Mouse (Mus musculus) adrenal gland, adult 18-20 months (tissue): ENCODE data around the gene 1300017J02Rik. TPM values are rescaled to one million over a fixed set of nuclear protein-coding genes. Genes with fewer than 3 reads are reported as not detected.
"Not testable (repeated sequence)": the region's sequence is repeated elsewhere in the genome, so short reads cannot be mapped to it uniquely, and the experiment has no call there.

Experiments used
- DNase-seq, 2 experiments: peaks; one replicate each; pipeline ENCODE4 v3.0.0; 2021 to 2022; ENCODE audit warnings: low spot score in 2 of 2
- long read RNA-seq, 2 experiments: library from polyadenylated mRNA; stranded (forward); transcript quantifications; one replicate each; pipeline ENCODE4 v2.0.0; 2021
- total RNA-seq, 2 experiments: library from RNA; stranded (reverse); gene quantifications; 1 replicate in 1 of 2; 2 replicates in 1 of 2; pipeline ENCODE4 v1.2.3; 2021

Gene 1300017J02Rik
- total RNA-seq = not detected
- long read RNA-seq, experiment 1 = 0 reads
- long read RNA-seq, experiment 2 = 0 reads

DNA sequence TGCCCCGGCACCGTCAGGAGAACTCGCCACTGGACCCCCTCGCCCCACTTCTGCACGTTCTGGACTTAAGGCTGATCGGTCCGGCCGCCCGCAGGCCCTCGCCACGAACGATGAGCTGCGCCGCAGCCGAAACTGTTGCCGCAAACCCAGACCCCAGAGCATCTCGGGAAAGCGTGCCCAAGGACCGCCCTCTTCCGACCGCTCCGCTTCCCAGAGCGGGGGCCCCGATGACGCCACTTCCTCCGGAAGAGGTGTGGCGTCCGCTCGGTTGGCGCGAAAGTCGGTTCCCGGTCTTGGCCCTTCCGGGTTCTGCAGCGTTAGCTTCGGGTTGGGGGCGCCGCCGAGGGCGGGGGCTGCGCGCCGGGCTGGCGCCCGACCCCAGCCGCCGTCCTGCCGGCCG, at the start of gene 1300017J02Rik, which contains the start of gene Topbp1:
Gene 1300017J02Rik, minus strand, starts transcription at position 156 of the 400 bp plus-strand sequence.
Gene Topbp1, plus strand, starts transcription at position 289 of the 400 bp plus-strand sequence.
- DNase-seq = peak; percentile 91 to 92

DNA sequence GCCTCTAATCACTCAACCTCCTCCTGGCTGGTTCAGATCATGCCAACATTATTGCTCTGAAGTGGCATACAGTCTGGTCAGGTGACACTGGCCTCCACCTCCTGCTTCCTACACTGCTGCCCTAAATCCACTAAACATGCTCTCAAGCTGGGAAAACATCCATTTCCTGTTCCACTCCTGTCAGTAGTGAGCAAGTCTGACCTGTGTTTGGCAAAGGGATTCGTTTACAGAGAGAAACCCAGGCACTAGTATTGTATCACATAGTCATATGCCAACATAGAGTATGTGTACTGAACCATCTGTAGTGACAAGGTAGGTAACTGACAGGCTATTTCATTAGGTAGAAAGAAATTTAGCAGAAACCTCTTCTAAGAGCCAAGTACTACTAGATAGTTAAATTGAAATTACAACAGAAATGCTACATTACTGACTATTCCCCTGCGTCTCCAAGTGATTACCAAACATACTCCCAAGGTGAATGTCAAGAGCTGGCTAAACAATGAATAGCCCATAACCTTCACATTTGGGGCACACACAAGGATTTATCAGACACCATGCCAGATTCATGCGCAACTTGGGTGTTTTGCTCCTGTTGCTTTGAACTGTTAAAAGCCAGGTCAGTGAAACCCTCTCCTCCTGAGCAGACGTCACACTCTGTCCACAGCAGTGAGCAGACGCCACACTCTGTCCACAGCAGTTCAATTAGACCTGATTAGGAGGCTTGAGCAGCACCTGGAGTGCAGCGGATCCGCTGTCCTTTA, 48.8 kb upstream of the 1300017J02Rik start:
- not testable (repeated sequence) for DNase-seq

- no peak for DNase-seq
These were observed 43.9 kb upstream of the 1300017J02Rik start for GRCm38 (mm10) chr9:103348791-103349190.

DNA sequence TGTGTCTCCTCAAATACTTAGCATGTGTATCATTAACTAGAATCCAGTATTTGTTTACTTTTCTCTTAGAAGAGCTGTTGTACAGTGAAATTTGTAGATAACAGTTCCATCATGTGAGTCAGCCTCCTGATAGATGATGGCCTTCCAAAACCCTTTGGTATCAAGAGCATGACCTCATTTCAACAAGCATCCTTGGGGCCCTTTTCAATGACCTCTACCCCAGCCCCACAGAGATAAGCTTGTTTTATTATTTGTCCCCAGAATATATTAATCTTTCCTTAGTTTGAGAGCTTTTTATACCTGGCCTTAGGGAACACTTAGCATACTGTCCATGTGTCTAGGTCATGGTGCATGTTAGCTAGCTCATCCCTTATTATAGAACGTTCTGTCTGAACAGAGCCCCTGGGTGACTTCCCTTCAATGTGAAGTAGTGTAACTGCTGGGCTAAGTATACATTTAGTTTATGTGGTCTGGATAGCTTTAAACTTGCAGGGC, 43.2 kb upstream of the 1300017J02Rik start:
- DNase-seq = no peak

DNA sequence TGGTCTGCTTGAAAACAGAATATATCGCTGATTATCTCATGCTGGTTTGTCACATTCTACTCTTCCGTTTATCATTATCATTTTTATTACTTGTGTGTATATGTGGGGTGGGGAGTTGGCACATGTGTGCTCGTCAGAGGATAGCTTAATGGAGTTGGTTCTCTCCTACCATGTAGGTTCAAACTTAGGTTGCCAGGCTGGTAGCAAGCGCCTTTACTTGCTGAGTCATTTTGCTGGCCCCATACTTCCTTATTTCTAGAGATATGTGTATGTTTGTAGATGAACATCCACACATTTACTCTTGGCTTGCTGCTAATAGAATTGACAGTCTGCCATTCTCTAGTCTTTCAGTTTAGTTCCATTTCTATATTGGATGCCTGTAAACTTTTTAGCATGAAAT, 42.2 kb upstream of the 1300017J02Rik start:
- DNase-seq = no peak

GRCm38 (mm10) chr9:103336912-103337311, 32.0 kb upstream of the 1300017J02Rik start:
- DNase-seq = no peak

- DNase-seq = no peak
These were observed 27.8 kb upstream of the 1300017J02Rik start for GRCm38 (mm10) chr9:103332663-103333062.

GRCm38 (mm10) chr9:103326449-103326848, 21.6 kb upstream of the 1300017J02Rik start:
- no peak for DNase-seq

- no peak for DNase-seq
These were observed 19.8 kb upstream of the 1300017J02Rik start for GRCm38 (mm10) chr9:103324678-103325077.

DNA sequence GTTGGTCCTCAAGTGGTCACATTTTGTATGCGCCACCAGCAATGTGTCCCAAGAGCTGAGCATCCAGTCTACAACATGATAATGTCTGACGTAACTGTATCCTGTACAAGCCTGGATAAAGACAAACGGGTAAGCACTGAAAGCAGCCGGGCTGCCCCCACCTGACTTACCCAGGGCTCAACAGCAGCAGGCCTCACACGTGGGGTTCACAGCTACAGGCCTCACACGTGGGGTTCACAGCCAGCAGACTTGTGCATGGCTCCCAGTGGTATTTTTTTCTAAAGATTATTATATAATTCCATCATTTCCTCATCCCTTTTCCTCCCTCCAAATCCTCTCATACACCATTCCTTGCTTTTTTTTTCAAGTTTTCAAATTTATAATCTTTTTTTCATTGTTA, 5.0 kb upstream of the 1300017J02Rik start:
- DNase-seq = no peak

DNA sequence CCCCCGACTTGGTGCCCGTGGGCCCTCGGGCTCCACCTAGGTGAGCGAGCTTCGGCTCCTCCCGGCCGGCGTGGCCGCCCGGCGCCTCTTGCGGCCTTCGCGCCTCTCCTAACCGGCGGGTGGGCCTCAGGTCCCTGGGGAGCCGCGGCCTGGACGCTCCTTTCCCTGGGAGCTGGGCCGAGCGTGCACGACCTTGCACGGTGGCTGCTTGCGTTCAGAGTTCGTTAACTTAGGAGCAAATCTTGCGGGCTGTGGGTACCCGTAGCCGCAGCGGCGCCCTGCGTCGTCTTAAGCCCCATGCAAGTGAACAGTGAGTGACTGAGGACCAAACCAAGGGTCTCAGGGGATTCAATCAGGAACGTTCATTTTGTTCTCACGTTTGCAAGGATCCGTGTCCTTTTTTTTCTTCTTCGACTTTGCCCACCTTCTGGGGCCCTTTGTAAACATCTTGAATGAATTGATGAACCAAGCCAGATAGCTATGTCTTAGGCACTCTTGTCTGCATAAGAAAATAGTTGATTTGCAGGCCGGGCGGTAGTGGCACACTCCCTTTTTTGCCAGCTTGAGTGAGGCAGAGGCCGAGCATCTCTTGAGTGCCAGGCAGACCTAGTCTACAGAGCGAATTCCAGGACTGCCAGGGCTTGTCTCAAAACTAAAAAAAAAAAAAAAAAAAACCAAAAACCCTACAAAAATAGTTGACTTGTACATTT, 605 bp upstream of the 1300017J02Rik start:
- no peak for DNase-seq

GRCm38 (mm10) chr9:103302666-103303065, 2.2 kb downstream of the 1300017J02Rik start:
- DNase-seq = peak; percentile 36 to 49

GRCm38 (mm10) chr9:103302239-103302638, 2.6 kb downstream of the 1300017J02Rik start:
- no peak for DNase-seq

GRCm38 (mm10) chr9:103301086-103301485, 3.8 kb downstream of the 1300017J02Rik start:
- no peak for DNase-seq

GRCm38 (mm10) chr9:103294507-103294906, 10.4 kb downstream of the 1300017J02Rik start:
- DNase-seq = no peak

DNA sequence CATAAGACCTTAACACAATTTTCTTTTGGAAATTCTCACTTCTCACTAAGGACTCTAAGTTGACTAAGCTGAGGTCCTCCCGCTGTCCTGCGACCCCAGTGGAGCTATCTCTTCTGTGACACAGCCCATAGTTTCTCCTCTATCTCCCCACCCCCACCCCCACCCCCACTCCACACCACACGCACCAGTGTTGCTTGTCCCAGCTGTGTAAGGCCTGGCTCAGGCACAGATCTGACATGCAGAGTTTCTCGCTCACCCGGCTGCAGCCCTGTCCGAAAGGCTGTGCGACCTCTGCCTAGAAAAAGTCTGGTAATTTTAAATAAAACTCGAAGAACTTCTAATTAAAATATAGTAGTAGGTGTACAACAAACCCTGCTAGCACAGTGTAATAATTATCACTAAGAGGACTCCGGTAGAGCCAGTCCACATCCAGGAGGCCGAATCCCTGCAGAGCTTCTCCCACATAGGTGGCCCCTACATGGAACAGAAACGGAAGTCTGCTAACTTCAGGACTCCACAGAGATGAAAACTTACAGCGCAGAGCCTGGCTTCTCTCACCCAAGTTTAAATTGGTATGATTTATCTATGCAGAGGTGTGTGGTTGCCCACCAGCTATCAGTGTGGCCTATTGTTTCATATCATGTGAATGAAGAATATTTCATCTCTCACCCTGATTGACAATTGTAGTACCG, 16.2 kb downstream of the 1300017J02Rik start:
- no peak for DNase-seq

GRCm38 (mm10) chr9:103287840-103288488, 16.9 kb downstream of the 1300017J02Rik start:
- DNase-seq = peak in 1 of 2 experiments; percentile 2

DNA sequence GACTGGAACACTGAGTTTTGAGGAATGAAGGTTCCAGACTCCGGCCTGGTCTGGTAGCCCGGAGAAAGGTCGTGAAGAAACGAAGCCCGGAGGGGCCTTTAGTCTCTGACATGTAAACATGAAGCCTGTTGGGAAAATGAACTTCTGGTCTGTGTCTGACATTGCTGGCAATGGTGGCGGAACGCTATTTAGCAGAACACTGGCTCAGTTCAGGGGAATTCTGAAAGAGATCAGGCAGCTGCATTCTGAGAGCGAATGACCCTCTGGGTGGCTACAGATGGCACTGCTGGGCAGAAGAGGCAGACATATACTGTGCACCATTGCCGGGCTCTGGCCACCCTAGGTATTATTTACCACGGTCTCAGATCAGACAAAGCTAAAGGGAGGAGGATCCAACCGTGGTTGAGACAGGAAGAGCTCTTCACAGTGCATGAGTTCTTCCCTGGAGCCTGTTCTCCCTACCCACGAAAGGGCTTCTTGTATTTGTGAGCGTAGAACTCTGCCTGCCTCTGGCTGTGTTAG, 17.9 kb downstream of the 1300017J02Rik start:
- DNase-seq = peak in 1 of 2 experiments; percentile 10

- no peak for DNase-seq
These were observed 18.5 kb downstream of the 1300017J02Rik start for GRCm38 (mm10) chr9:103286396-103286795.

GRCm38 (mm10) chr9:103276876-103277275, 28.0 kb downstream of the 1300017J02Rik start:
- no peak for DNase-seq

- no peak for DNase-seq
These were observed 29.2 kb downstream of the 1300017J02Rik start for GRCm38 (mm10) chr9:103275676-103276075.
